Mouse (Mus musculus): ENCODE data around the gene Fut4. TPM values are rescaled to one million over a fixed set of nuclear protein-coding genes. Genes with fewer than 3 reads are reported as not detected.
A peak's percentile ranks its signal among the peaks of the same experiment; 100 is the strongest.
"Not testable (repeated sequence)": the region's sequence is repeated elsewhere in the genome, so short reads cannot be mapped to it uniquely, and the experiment has no call there.

Gene Fut4
- polyA plus RNA-seq, 1 experiment, result 3.5 TPM

- 66% methylated on average over 13 of the region's 13 CpGs for WGBS
- Histone ChIP-seq H3K4me1 (ENCODE audit: control insufficient read depth, insufficient read depth, low read length) (no peaks in the 10 kb centered on the region), H3K4me3 (replicated peaks; ENCODE audit: extremely low read depth, low read depth, low read length) (no peak overlapping the region)
- no peak for DNase-seq
- TF ChIP-seq CTCF (IDR thresholded peaks at IDR 0.05; ENCODE audit: insufficient read depth, low read length) (no peak), POLR2A (IDR thresholded peaks at IDR 0.05; ENCODE audit: borderline replicate concordance, extremely low read depth, low read depth, low read length) (no peak)
These were observed 46.7 kb downstream of the Fut4 start for GRCm38 (mm10) chr9:14705321-14706162.

GRCm38 (mm10) chr9:14700795-14701194, 51.4 kb downstream of the Fut4 start:
- H3K4me1 ChIP-seq (ENCODE audit: control insufficient read depth, insufficient read depth, low read length); H3K4me3 ChIP-seq (replicated peaks; ENCODE audit: extremely low read depth, low read depth, low read length): not testable (repeated sequence)
- WGBS, result 84% methylated on average over 1 of the region's 1 CpGs

GRCm38 (mm10) chr9:14699288-14699640, 52.9 kb downstream of the Fut4 start:
- H3K4me1 ChIP-seq (ENCODE audit: control insufficient read depth, insufficient read depth, low read length), result no peaks in the 10 kb centered on the region
- no peak overlapping the region for H3K4me3 ChIP-seq (replicated peaks; ENCODE audit: extremely low read depth, low read depth, low read length)
- WGBS, result 42% methylated on average over 7 of the region's 7 CpGs
- DNase-seq, result no peak
- TF ChIP-seq POLR2A (IDR thresholded peaks at IDR 0.05; ENCODE audit: borderline replicate concordance, extremely low read depth, low read depth, low read length) (no peak), CTCF (IDR thresholded peaks at IDR 0.05; ENCODE audit: insufficient read depth, low read length) (no peak)

More at GRCm38 (mm10) chr9:14700795-14701194, 51.4 kb downstream of the Fut4 start:
- DNase-seq, result not testable (repeated sequence)

- H3K4me3 ChIP-seq (replicated peaks; ENCODE audit: extremely low read depth, low read depth, low read length), result no peak overlapping the region
- whole genome bisulfite sequencing, result 56% methylated on average over 12 of the region's 12 CpGs
- TF ChIP-seq CTCF (IDR thresholded peaks at IDR 0.05; ENCODE audit: insufficient read depth, low read length) (peak; percentile 88), POLR2A (IDR thresholded peaks at IDR 0.05; ENCODE audit: borderline replicate concordance, extremely low read depth, low read depth, low read length) (no peak)
- peak; percentile 87 for DNase-seq
- H3K4me1 ChIP-seq (ENCODE audit: control insufficient read depth, insufficient read depth, low read length), result no peaks in the 10 kb centered on the region
These were observed 53.5 kb downstream of the Fut4 start for GRCm38 (mm10) chr9:14698582-14699287.

Other genes starting within 250 kb of the Fut4 start
- gene Amotl1, start 107.3 kb downstream of the Fut4 start, polyA plus RNA-seq (2012; rRNA removed), result 36.6 and 47.1 TPM in 2 replicates
- gene Piwil4, start 11.7 kb downstream of the Fut4 start, polyA plus RNA-seq (2012; rRNA removed), result 4.6 and 5.6 TPM in 2 replicates
- gene 1700012B09Rik, start 18.6 kb upstream of the Fut4 start, polyA plus RNA-seq (2012; rRNA removed), result 0.72 and 1.6 TPM in 2 replicates
- gene Mre11a, start 32.3 kb upstream of the Fut4 start, polyA plus RNA-seq (2012; rRNA removed), result 2.1 and 3.8 TPM in 2 replicates
- 3.3 and 5.0 TPM in 2 replicates for gene Ankrd49, start 32.5 kb upstream of the Fut4 start, polyA plus RNA-seq (2012; rRNA removed)
- 0.27 and 0.32 TPM in 2 replicates for gene Gpr83, start 107.8 kb upstream of the Fut4 start, polyA plus RNA-seq (2012; rRNA removed)
- 1.5 TPM in 2 replicates for gene Izumo1r, start 151.6 kb upstream of the Fut4 start, polyA plus RNA-seq (2012; rRNA removed)